Mouse (Mus musculus) bone marrow macrophage, adult 2 months (primary cell): Measurements from ENCODE around the gene Prr29.

Experiments used
- CTCF ChIP-seq: IDR thresholded peaks from 2 replicates; pipeline ENCODE4 v1.5.1; 2012; ENCODE audit warnings: low read depth, mild to moderate bottlenecking, low read length, moderate library complexity
- POLR2A ChIP-seq: IDR thresholded peaks from 2 replicates; pipeline ENCODE4 v1.6.1; 2012; ENCODE audit warnings: mild to moderate bottlenecking, low read depth, low read length, borderline replicate concordance

DNA sequence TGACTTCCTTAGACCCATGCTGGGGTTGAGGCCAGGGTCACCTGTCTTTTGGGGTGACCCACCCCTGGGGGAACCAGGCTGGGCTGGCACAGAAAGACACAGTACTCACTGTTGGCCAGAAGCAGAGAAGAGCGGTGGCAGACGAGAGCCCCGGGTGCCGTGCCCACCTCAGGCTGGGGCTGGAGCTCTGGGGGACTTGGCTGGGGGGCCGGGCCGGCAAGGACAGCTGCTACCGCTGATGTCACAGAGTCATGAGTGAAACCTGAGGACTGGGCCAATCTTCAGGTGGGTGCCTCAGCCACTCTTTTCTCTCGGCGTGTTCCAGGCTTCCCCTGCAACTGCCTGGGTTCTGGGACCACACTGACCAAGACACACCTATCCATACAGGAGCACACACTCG lies at the start of gene Prr29:
- TF ChIP-seq CTCF (no peak), POLR2A (no peak)
